Mouse (Mus musculus) B cell, adult 2 months (primary cell): ENCODE results near the gene Calhm6.

Source experiments
- DNase-seq, 2 experiments: peaks; one replicate each; pipeline ENCODE4 v3.0.0; 2022

Calhm6 gene

DNA sequence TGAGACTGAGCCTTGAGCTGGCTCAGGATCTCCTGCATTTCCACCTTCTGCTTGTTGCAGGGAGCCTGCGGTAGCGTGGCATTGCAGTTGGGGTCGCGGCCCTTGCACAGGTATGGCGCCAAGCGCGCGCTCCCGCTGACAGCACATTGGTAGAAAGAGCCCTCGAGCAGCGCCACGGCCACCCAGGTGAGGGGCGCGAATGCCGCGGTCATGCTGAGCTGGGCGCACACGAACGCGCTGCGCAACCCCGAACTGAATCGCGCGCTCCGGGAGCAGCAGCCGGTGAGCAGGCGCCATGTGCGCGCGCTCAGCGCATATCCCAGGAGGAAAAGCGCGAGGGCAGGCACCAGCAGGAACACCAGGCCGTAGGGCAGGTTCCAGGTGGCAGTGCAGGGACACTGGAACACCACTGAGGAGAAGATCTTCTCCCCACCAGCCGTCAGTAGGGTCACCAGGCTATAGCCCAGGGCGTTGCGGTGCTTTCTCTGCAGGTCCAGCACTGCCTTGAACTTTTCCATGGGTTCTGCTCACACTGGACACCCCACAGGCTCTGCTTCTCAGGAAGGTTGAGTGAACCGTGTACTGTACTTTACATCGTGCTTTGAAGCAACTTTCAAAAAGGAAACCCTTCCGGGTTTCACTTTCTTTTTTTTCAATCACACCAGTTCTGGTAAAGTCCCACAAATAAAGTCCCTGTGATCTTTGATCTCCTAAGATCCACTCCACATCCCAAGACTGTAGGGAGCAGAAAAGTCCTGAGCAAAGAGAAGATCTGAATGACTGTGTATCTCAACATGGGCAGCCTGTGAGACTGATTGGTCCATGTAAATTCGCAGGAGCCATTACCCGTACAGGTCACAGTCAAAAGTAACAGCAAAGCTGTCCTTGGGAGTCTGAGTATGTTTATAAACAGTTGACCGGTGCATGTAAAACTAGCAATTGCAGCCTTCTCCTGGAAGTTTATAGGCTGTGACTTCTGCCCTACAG lies at the start of gene Calhm6:
Gene Calhm6 (minus strand): TSS at position 593 of the 987 bp plus-strand sequence.
- DNase-seq = peak; percentile 66 to 70

DNA sequence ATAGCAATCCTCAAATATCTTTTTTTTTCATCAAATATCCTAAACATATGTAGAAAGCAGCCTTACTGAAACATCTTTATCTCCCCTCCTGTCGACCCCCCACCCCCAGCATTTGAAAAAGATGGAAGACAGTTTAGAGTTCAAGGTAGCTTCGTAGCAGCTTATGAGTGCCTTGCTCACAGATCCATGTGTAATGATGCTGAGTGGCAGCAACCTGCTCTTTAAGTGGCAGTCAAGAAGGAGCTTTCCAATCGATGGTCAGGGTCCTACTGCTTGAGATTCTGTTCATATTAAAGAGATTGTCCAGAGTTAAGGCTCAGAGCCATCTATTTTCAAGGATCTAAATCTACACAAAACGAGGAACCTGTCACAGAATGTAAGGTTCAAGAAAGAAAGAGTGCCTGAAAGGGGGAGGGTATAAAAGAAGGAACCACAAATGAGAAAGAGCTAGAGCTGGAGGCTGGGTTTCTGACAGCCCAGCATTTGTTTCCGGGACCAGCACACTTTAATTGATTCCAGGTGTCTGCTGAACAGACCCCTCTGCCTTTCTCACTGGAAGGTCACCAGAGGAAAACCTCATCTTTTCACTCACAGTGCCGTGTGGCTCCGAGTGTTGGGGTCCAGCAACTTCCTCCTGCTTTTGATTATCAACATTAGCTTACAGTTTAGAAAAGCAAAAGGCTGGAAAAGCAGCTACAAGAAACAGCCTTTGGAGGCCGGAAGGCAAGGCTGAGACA lies 48.3 kb upstream of the Calhm6 start:
- DNase-seq = no peak

DNA sequence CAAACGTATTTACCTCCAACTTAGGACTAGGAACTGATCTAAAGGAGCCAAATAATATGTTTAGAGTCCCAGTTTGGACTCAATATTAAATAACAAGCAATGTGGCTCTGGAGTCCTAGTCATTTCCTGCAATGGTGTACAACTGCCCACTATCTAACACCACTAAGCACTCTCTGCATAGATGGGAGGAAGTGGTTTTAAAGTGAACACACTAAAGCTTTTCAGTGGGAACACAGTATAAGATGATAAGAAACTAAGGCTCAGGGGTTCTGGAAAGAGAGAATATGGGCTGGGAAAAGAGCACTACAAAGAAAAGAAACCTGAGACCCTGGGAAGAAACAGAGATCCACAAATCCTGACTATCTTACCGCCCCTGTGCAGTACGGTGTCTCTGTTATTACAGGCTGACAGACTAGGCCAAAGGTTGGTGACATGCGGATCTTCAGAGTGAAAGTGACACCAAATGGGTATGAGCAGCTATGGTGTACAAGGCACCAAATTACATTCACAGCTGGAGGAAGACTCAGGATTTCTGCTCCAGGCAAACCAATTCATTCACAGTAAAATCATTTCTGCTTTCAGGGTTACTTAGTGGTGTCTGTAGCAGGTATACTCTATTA lies 45.0 kb upstream of the Calhm6 start:
- no peak for DNase-seq

DNA sequence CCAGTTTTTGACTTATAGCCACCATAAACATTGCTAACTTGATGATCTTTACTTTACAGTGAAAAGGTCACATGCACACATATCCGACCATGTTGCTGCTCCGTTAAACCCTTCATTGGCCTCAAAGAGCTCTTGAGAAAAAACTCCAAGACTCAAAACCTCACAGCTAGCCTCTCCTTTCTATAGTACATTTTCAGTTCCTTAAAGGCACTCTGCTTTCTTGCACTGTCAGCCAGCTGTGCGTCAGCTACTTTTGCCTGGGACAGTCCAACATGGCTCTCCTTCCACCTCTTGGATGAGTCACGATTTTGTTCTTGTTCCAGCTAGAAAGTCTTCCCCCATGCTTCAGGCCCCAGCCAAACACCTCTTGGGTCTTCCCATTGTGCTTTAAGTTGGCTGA lies 43.9 kb upstream of the Calhm6 start:
- peak; percentile 27 to 34 for DNase-seq

DNA sequence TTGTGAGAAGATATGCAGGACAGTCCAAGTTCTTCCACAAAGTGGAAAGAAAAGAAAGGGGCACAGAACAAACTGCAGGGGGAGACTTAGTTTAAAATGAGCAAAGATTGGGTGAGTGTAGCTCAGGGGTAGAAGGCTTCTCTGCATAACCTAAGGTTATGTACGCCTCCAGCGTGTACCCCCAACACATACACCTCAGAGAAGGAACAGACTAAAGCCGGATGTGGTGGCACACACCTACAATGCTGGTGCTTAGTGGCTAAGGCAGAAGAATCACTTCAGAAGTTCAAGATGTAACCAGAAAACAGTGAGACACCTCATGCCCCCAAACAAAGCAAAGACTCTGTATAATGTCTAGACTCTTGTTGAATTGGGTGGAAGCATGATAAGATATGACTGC lies 43.4 kb upstream of the Calhm6 start:
- DNase-seq = peak in 1 of 2 experiments; percentile 6

DNA sequence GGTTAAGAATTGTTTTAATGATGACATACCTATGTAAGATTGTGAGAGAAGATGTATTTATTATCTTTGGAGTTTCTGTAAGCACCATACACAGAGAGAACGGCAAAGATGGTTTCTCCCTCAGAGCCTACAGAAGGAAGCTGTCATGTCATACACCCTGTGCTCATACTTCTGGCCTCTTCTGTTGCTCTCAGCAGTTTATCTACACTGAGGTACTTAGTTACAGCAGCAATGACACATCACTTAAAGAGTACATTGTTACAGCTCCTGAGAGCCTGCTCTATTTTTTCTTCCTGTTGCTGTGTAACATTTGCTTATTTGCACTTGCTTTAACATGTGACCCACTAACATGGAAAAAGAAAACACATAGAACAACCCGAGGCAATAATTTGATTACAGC lies 39.2 kb upstream of the Calhm6 start:
- DNase-seq = no peak

DNA sequence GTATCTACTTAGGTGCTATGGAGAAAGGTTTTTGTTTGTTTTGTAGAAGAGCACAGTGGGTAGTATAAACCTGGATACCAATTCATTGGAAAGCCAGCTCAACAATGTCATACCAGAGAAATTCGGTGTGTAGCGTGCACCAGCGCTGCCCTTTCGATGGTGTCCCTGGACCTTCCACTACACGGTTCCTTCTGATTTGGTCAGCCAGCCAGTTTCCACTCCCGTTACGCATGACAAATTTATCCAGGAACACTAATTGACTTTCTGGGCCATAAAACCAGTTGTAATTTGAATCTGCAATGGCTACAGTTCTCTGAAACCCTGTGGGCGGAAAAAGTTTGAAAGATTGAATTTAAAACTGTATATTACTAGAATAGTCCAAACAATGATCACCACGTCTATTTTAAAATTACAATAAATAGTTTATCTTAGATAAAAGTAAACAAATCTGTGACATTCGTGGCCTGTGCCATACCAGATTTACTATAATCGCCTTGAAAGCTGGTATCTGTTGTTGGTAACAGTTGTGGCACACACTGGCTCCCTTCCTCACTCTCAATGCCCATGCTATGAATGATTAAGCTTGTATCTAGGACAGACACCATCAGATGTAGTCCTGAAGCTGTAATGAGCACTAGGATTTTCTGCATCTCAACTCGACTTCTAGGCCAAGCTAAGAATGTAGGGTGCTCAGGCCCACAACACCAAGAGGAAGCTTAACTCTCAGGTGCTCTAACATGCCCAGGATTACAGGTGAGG lies 28.2 kb upstream of the Calhm6 start:
- DNase-seq = no peak

DNA sequence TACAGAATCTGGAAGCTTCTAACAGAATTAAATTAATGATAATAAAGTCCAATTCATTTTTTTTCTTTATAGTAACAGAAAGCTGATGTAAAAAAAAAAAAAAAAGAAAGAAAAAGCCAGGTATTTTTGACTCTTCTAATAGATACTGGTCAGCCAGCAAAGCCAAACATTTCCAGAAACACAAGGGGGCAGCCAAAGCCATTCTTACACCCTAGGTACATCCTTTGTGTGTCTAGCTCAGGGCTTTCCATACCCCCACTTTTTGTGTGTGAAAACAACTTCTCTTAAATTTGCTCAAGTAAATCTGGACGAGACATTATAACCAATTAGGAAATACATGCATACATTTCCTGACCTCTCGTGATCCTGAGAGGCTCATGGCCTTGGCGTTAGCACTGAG lies 24.0 kb upstream of the Calhm6 start:
- peak in 1 of 2 experiments; percentile 34 for DNase-seq

DNA sequence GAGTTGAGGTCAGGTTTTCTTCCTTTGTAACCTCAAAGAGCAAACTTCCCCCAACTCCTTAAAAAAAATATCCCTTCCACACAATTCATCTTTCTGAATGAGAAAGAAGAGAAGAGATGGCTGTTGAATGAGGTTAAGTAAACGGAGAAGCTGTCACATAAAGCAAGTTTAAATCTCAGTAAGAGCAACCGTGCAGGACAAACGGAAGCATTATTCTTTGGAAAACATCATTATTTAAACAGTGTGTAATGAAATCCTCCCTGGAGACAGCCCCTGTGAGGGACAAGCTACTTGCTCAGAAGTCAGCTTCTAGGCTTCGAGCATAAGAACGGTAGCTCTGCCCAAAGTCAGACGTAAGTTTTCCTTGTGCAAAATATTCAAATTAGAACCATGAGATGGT lies 22.7 kb upstream of the Calhm6 start:
- no peak for DNase-seq

DNA sequence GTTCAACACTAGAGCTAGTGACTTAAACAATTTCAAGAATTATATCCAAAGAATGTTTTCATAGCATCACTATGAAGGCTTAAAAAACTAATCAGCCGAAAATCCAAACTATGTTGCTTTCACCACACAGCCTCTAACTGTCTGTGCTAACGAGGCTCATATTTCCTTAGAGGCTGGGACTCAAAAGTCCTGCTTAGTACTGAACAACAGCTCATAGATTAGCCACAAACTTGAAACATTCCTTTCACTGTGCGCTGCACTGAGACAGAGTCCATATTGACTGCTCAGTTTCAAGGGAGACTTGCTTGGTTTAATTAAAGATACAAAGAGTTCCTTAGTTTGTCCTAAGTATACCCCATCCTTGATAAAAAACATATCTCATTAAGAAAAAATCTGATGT lies 22.0 kb upstream of the Calhm6 start:
- DNase-seq = no peak

DNA sequence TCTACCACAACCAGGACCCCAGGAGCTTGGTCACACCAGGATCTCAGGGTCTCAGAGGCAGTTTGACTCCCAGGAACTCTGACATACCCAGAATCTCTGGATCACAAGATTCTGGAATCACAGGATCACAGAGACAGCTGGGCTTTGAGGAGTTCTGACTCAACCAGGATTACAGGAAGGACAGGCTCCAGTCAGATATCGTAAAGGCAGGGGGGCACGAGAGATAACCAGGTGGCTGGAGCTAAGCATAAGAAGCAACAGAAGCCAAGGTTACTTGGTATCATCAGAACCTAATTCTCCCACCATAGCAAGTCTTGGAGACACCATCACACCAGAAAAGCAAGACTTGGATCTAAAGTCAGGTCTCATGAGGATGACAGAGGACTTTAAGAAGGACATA lies 13.9 kb upstream of the Calhm6 start:
- DNase-seq = no peak

DNA sequence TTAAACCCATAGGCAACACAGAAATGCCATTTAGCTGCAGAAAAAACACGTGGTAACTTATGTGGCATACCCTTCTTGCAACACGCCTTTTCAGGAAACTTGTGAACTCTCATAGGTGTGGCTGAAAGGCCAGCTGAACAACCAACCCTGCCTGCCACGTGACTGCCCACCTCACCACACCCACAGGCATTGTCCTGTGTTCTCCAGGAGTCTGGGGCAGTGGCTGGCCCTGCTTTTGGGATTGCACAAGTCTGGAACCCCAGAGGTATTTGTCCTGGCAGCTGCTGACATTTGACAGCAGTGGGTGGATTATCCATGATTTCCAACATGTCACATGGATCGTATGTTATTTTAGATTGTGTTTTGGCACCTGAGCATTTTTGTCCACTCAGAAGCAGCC lies 12.0 kb upstream of the Calhm6 start:
- DNase-seq = no peak

DNA sequence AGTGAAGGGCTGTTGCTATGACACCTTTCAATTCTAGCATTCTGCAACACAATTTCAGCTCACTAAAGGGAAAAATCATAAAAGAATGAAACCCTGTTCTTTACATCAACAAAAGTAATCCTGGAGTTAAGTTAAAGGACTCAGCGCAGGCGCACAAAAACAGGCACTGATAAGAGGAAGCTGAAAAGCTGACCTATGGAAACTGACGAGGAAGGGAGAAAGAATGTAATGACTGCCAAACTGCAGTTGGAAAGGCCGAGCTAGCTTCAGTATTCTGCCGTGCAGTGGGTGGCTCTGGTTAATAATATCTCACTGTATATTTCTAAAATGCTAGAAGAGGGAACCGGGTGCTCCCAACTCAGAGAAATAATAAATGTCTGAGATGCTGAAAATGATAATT lies 10.2 kb upstream of the Calhm6 start:
- DNase-seq = no peak

DNA sequence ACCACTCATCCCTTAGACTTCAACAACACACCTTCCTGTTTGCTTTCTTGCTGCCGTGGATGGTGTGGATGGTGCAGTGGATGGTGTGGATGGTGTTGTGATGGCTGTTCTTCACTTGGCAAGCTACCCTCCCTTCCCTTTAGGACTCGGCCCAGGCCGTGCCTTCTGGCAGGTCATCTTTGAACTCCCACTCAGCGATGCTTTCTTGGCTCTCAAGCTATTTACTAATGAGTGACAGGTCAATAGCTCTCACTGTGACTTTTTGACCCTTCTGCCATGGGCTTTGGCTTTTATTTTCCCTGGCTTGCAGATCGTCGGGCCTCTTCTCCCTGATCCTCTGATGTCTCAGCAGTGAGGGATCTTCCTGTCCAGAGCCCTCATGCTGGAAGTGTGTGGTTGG lies 8.6 kb upstream of the Calhm6 start:
- no peak for DNase-seq

DNA sequence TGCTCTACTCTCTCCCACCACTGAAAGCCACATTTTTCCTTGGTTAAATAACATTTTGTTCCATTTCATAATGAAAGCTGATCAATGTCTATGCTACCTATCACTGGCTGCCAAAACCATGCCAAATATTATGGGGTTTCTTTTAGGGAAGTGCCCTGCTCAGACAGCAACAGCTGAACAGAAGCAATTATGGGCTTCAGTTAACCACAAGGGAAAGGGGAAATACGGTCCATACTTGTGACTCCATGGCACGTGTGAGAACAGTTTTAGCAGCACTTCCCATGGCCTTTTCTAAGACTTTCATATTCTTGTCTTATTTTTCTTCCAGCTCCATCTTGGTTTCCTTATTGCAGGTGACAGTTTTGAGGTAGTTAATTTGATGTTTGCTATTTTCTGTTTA lies 3.6 kb upstream of the Calhm6 start:
- peak; percentile 38 to 46 for DNase-seq

DNA sequence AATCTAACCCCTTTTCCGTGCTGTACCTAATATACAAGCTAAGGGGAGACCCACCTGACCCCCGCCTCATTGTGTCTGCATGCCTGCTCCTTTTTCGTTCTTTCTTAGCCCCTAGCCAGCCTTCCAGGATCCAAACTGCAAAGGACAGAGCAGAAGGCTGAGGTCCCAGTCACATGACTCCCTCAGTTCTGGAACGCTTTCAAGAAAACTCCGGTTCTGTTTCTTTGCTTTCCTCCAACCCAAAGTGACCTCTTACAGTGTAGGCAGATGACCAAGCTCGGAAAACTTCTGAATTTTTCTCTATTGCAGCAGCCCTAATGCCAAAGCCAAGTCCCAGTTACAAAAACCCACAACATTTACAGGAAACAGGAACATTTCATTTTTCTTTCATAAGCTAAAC lies 607 bp upstream of the Calhm6 start:
- DNase-seq = peak in 1 of 2 experiments; percentile 16

DNA sequence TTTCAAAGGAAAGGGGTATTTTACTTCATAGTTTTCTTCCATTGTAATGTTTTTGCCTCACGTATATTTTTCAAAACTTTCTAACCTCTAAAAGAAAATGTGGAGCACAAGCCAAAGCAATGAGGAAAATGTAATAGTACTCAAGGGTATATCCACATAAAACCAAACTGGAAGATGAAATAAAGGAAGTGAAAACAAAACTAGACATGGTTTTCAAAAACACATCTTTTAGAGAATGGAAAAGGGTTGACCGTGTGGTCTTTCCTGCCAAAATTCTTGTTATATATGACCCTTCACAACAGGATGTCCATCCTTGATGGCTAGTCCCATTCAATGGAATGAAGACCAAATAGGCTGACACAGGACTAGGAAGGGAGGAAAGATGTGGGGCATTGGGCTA lies 9.4 kb downstream of the Calhm6 start:
- peak in 1 of 2 experiments; percentile 11 for DNase-seq

DNA sequence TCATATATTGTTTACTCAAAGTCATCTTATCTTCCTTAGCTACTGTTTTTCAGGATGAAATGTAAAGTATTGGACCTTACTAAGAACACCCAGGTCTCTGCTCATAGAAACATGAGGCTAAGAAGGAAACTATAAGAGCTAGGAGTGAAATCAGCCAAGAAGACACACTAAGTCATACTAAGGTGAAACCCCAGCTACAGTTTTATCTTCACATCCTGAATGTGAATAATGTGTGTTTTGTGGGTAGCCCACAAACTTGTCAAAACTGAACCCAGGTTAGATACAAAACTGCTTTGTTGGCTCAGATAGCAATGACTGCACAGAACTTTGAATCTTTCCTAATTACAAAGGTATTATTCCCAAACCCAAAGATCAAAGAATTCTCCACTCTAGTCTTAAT lies 10.0 kb downstream of the Calhm6 start:
- no peak for DNase-seq

DNA sequence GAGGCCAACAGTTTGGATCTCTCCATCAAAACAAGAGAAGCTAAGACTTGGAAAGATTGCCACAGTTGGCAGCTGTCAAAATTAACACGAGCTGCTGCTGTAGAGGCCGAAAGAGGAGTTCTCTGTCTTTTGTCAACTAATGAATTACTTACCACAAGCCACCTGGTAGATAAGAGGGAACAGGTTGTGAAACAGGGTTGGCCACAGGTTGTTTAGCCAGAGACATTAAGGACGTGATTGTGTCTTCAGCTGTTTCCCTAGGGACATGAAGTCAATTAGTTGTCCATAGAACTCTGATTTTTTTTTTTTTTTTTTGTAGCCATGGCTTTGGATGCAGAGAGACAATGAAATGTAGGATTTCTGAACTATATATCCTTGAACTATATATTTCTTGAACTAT lies 10.7 kb downstream of the Calhm6 start:
- no peak for DNase-seq

DNA sequence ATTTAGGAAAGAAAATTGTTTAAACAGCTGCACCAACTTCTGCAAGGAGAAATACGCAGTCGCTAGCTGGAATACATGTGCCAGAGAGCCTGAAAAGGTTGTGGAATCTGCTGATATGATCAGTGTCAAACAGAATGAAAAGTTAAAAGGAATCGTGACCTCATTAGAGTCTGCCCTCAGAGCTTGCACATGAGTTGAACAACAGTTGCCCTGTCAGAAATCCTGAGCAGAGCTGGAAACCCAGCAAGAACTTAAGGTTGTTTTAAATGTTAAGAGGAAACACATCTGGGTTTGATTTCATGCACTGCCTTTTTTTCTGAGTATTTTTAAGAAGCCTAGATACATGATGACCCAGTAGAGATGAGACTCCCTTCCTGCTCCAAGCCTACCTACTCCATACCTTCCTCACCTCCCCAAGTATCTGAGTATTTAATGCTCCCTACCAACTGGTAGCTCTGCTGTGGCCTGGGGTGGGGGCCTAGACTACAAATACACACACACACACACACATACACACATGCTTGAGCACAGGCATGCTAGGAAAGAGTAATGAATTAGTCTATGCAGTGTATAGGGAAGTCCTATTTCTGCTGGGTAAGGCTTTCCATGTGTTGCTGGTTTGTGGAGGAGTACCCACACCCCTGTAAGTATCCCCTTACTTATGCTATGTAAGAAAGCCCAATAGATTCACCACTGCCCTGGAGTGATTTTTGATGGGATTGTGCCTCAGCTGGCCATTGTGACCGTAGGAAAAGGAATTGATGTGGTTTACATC lies 15.6 kb downstream of the Calhm6 start:
- no peak for DNase-seq

DNA sequence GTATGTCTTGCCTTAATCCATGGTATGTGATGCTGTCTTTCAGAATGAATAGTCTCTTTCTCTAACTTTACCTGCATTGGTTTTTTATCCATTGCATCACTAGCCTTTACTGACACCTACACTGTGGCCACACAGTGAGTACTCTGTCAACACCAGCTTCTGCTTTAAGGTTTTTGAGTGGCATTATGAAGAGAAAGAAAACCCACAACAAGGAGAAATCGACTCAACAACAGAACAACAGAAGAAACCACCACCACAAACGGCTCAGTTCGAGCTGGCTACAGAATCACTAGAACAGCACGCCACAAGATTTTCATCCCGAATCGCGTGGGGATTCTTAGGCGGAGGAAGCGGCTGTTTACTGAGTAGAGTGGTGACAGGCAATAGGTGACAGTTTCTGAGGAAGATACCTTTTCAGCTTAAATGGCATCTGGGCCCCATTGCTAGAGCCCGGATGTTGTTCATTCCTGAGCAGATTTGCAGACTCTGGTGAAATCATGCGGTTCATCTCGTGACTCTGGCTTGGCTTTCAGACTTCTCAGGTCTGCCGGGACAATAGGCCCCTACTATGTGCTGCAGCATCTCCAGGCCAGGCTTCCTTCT lies 16.8 kb downstream of the Calhm6 start:
- no peak for DNase-seq
